In genomic region chr12:9576043-9576538, GRCm38 (mm10) we compare ENCODE assay signal across 10 mouse cellular contexts. TPM values are rescaled to one million over a fixed set of nuclear protein-coding genes. Genes with fewer than 3 reads are reported as not detected.
DNase-seq lines count a peak whose midpoint lies in the region; ATAC-seq and TF ChIP-seq lines count a peak whose summit lies in the region.
"Had no signal": no experiment of that assay in that cellular context is flagged by ENCODE, and none has a peak within 500 bp of the region (broad histone marks: within the 10 kb centered on the region; RNA-seq: fewer than 3 reads in every experiment).

No protein-coding gene starts in this region.

- H3K9me3 ChIP-seq in forebrain, embryonic 11.5 days (ENCODE audit: control insufficient read depth, low read length) = no peaks in the 10 kb centered on the region
- H3K9me3 ChIP-seq in forebrain, embryonic 13.5 days (replicated peaks) = no peaks in the 10 kb centered on the region
- H3K9me3 ChIP-seq in lung, embryonic 15.5 days = no peaks in the 10 kb centered on the region
- no peaks in the 10 kb centered on the region for H3K9me3 ChIP-seq in hindbrain, embryonic 16.5 days (ENCODE audit: control insufficient read depth, low read length)
- H3K9me3 ChIP-seq: forebrain, embryonic 15.5 days had no signal

- DNase-seq in forebrain, embryonic 11.5 days (ENCODE audit: low spot score) = peak; percentile 60
- DNase-seq in lung, postnatal 4 days = no peak
- no peak for DNase-seq in cerebellum, adult 11-12 months
- DNase-seq: left cerebral cortex, postnatal 4 days had no signal

- H3K9ac ChIP-seq in forebrain, embryonic 11.5 days (ENCODE audit: low read length) = no peak overlapping the region
- H3K9ac ChIP-seq in forebrain, embryonic 13.5 days = no peak overlapping the region
- H3K9ac ChIP-seq in lung, embryonic 15.5 days = peak overlapping the region; percentile 62
- no peak overlapping the region for H3K9ac ChIP-seq in hindbrain, embryonic 16.5 days (ENCODE audit: low read depth, low read length)
- H3K9ac ChIP-seq: forebrain, embryonic 15.5 days had no signal

- ATAC-seq in forebrain, embryonic 11.5 days (replicated peaks; ENCODE audit: low FRiP score) = 0 out of 2 replicates have a peak, but pooled peaks have one; percentile 11
- no peak for ATAC-seq in forebrain, embryonic 13.5 days
- ATAC-seq in lung, embryonic 15.5 days (ENCODE audit: borderline replicate concordance, extremely low read depth, low FRiP score, low TSS enrichment) = no peak
- peak; percentile 35; the same call in 1 of the 2 replicates for ATAC-seq in hindbrain, embryonic 16.5 days
- ATAC-seq in inflammation-experienced regulatory T-cells, adult 6 months = no peak
- ATAC-seq: forebrain, embryonic 15.5 days had no signal

- TF ChIP-seq CTCF in small intestine, adult 2 months (IDR thresholded peaks at IDR 0.05; ENCODE audit: extremely low read depth, insufficient read length, insufficient replicate concordance, low read depth, low read length) = no peak

- H3K27ac ChIP-seq in forebrain, embryonic 11.5 days (ENCODE audit: low read depth, low read length) = no peak overlapping the region
- H3K27ac ChIP-seq in forebrain, embryonic 13.5 days = no peak overlapping the region
- no peak overlapping the region for H3K27ac ChIP-seq in lung, embryonic 15.5 days
- no peak overlapping the region for H3K27ac ChIP-seq in hindbrain, embryonic 16.5 days (ENCODE audit: low read depth, low read length)
- H3K27ac ChIP-seq in small intestine, adult 2 months (ENCODE audit: insufficient read depth, low read depth, low read length) = no peak overlapping the region
- H3K27ac ChIP-seq: forebrain, embryonic 15.5 days had no signal

- H3K4me3 ChIP-seq in forebrain, embryonic 11.5 days (ENCODE audit: low read depth, low read length) = no peak overlapping the region
- no peak overlapping the region for H3K4me3 ChIP-seq in forebrain, embryonic 13.5 days
- H3K4me3 ChIP-seq in lung, embryonic 15.5 days = peak overlapping the region; percentile 56
- no peak overlapping the region for H3K4me3 ChIP-seq in hindbrain, embryonic 16.5 days (ENCODE audit: low read length)
- peak overlapping the region; percentile 6 for H3K4me3 ChIP-seq in small intestine, adult 2 months (ENCODE audit: low read depth, low read length)

- H3K4me1 ChIP-seq in forebrain, embryonic 11.5 days (replicated peaks; ENCODE audit: control insufficient read depth, insufficient read depth, low read length) = peaks cover 8% of the 10 kb centered on the region
- peaks cover 18% of the 10 kb centered on the region for H3K4me1 ChIP-seq in forebrain, embryonic 13.5 days
- H3K4me1 ChIP-seq in lung, embryonic 15.5 days = peaks cover 37% of the 10 kb centered on the region
- peaks cover 2% of the 10 kb centered on the region for H3K4me1 ChIP-seq in hindbrain, embryonic 16.5 days (ENCODE audit: control insufficient read depth, insufficient read depth, low read depth, low read length)
- no peaks in the 10 kb centered on the region for H3K4me1 ChIP-seq in small intestine, adult 2 months (ENCODE audit: control insufficient read depth, insufficient read depth, insufficient read length, low read length)

- peaks cover 89% of the 10 kb centered on the region for H3K27me3 ChIP-seq in forebrain, embryonic 11.5 days (ENCODE audit: control insufficient read depth, insufficient read depth, low read length)
- H3K27me3 ChIP-seq in forebrain, embryonic 13.5 days = peaks cover 100% of the 10 kb centered on the region
- H3K27me3 ChIP-seq in lung, embryonic 15.5 days = peaks cover 81% of the 10 kb centered on the region
- H3K27me3 ChIP-seq in hindbrain, embryonic 16.5 days (replicated peaks; ENCODE audit: control insufficient read depth, insufficient read depth, low read length) = peaks cover 57% of the 10 kb centered on the region
- peaks cover 52% of the 10 kb centered on the region for H3K27me3 ChIP-seq in small intestine, adult 2 months (ENCODE audit: control insufficient read depth, insufficient read depth, low read length)

- no peaks in the 10 kb centered on the region for H3K36me3 ChIP-seq in forebrain, embryonic 11.5 days (ENCODE audit: control insufficient read depth, insufficient read depth, low read length)
- no peaks in the 10 kb centered on the region for H3K36me3 ChIP-seq in forebrain, embryonic 13.5 days (ENCODE audit: poor library complexity, severe bottlenecking)
- no peaks in the 10 kb centered on the region for H3K36me3 ChIP-seq in lung, embryonic 15.5 days
- no peaks in the 10 kb centered on the region for H3K36me3 ChIP-seq in hindbrain, embryonic 16.5 days (ENCODE audit: control insufficient read depth, insufficient read depth, low read length)
- no peaks in the 10 kb centered on the region for H3K36me3 ChIP-seq in small intestine, adult 2 months (ENCODE audit: control insufficient read depth, insufficient read depth, low read length)
- H3K36me3 ChIP-seq: forebrain, embryonic 15.5 days had no signal

- TF ChIP-seq POLR2A in small intestine, adult 2 months (IDR thresholded peaks at IDR 0.05; ENCODE audit: low read depth, low read length) = no peak

- under 1% methylated on average over 18 of the region's 18 CpGs for WGBS in forebrain, embryonic 11.5 days
- 1% methylated on average over 18 of the region's 18 CpGs for WGBS in forebrain, embryonic 13.5 days
- WGBS in lung, embryonic 15.5 days = 6% methylated on average over 18 of the region's 18 CpGs
- 1% methylated on average over 18 of the region's 18 CpGs for WGBS in hindbrain, embryonic 16.5 days
- 11% methylated on average over 18 of the region's 18 CpGs for WGBS in small intestine, adult 2 months

- no peak overlapping the region for H3K4me2 ChIP-seq in forebrain, embryonic 11.5 days (ENCODE audit: low read depth, low read length, severe bottlenecking)
- no peak overlapping the region for H3K4me2 ChIP-seq in forebrain, embryonic 13.5 days
- peak overlapping the region; percentile 83 for H3K4me2 ChIP-seq in lung, embryonic 15.5 days
- no peak overlapping the region for H3K4me2 ChIP-seq in hindbrain, embryonic 16.5 days (ENCODE audit: low read length)
- H3K4me2 ChIP-seq: forebrain, embryonic 15.5 days had no signal

RNA-seq across cellular contexts. Expression of gene Osr1, which starts 6.2 kb away (rescaled TPM):
- 7.7 and 9.5 TPM in 2 replicates for polyA plus RNA-seq in forebrain, embryonic 11.5 days (2014; fragmentation: Nextera tagmentation; extraction: Ambion mirVana)
- 3.6 and 3.8 TPM in 2 replicates for polyA plus RNA-seq in forebrain, embryonic 13.5 days (2015; fragmentation: Nextera tagmentation; extraction: Ambion mirVana)
- polyA plus RNA-seq in lung, embryonic 15.5 days (2015; fragmentation: Nextera tagmentation; extraction: Ambion mirVana) = 19.1 and 19.3 TPM in 2 replicates
- 9.3 and 14.5 TPM in 2 replicates for polyA plus RNA-seq in hindbrain, embryonic 16.5 days (2015; fragmentation: Nextera tagmentation; extraction: Ambion mirVana)
- polyA plus RNA-seq in small intestine, adult 2 months (2012; rRNA removed) = 5.1 and 7.9 TPM in 2 replicates
- not detected for polyA plus RNA-seq in inflammation-experienced regulatory T-cells, adult 6 months (2017; shearing (Covaris generic))

Comparison
In these comparisons a context has a peak if more than half of its experiments do, and no peak if none do; other contexts are left out.
1. ATAC-seq: peak in forebrain, embryonic 11.5 days (single experiment) and hindbrain, embryonic 16.5 days (single experiment); none in forebrain, embryonic 13.5 days (single experiment), lung, embryonic 15.5 days (single experiment) and inflammation-experienced regulatory T-cells, adult 6 months (single experiment).
2. H3K4me3 ChIP-seq: peak in lung, embryonic 15.5 days (single experiment) and small intestine, adult 2 months (single experiment); none in forebrain, embryonic 11.5 days (single experiment), forebrain, embryonic 13.5 days (single experiment) and hindbrain, embryonic 16.5 days (single experiment).